Mouse (Mus musculus): ENCODE data around the gene Efhd1.

DNA sequence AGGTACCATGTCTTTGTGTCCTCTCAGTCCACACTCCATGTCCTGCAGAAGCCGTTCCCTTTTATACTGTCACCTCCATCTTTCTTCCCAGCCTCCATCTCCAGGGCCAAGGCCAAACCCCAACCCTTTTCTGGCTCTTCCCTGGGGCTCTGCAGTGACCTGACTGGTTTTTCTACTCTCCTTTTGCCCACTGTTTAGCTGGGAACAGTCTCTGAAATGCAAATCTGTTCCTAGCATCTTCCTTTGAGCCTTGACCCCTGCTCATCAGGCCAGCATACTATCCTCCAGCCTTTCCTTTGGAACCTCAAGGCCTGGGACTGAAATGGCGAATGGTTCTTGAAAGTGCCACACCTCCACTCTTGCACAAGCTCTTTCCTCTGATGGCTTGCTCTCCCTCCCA, 49.0 kb downstream of the Efhd1 start:
- no peak for TF ChIP-seq ZNF384 (IDR thresholded peaks at IDR 0.05; ENCODE audit: low read depth, low read length)
- no peak for TF ChIP-seq MEF2A (IDR thresholded peaks at IDR 0.05; ENCODE audit: extremely low read depth, insufficient replicate concordance, low read depth, low read length, poor library complexity, severe bottlenecking)
- no peak for TF ChIP-seq CTCF (IDR thresholded peaks at IDR 0.05 in 2 of 3, conservative IDR thresholded peaks at IDR 0.05 in 1 of 3; ENCODE audit: control insufficient read depth in 1 of 3, insufficient read depth in 1 of 3, low read depth in 2 of 3, low read length in 3 of 3, poor library complexity in 1 of 3, severe bottlenecking in 1 of 3)
- no peak for TF ChIP-seq ELF1 (IDR thresholded peaks at IDR 0.05; ENCODE audit: low read depth, low read length)
- no peak for TF ChIP-seq MYC (IDR thresholded peaks at IDR 0.05; ENCODE audit: low read depth, low read length)
- TF ChIP-seq ZMIZ1 (IDR thresholded peaks at IDR 0.05; ENCODE audit: low read depth, low read length), result no peak
- no peak for TF ChIP-seq GATA1 (IDR thresholded peaks at IDR 0.05; ENCODE audit: low read depth, low read length)
- no peak for TF ChIP-seq TAL1 (IDR thresholded peaks at IDR 0.05; ENCODE audit: low read length)
- TF ChIP-seq NRF1 (IDR thresholded peaks at IDR 0.05; ENCODE audit: insufficient read depth, low read depth, low read length, poor library complexity, severe bottlenecking), result no peak
- TF ChIP-seq POLR2A (IDR thresholded peaks at IDR 0.05; ENCODE audit: control insufficient read depth in 1 of 2, insufficient read depth in 1 of 2, low read depth in 1 of 2, low read length in 2 of 2, poor library complexity in 1 of 2), result no peak
- TF ChIP-seq BHLHE40 (IDR thresholded peaks at IDR 0.05; ENCODE audit: borderline replicate concordance, low read depth, low read length), result no peak
- TF ChIP-seq EP300 (IDR thresholded peaks at IDR 0.05; ENCODE audit: low read depth in 1 of 2, low read length in 2 of 2), result no peak
- no peak for TF ChIP-seq HCFC1 (IDR thresholded peaks at IDR 0.05; ENCODE audit: low read depth, low read length)
- TF ChIP-seq RCOR1 (IDR thresholded peaks at IDR 0.05; ENCODE audit: low read depth, low read length), result no peak
